Mouse (Mus musculus) heart, postnatal 0 days (tissue): ENCODE measurements around the gene Filip1l.

ENCODE experiments used
- CTCF ChIP-seq: IDR thresholded peaks from 2 replicates; pipeline ENCODE4 v1.5.1; 2016; ENCODE audit warnings: antibody characterized with exemption, control low read depth, low read depth
- EP300 ChIP-seq: IDR thresholded peaks from 2 replicates; pipeline ENCODE4 v1.6.1; 2016; ENCODE audit warnings: antibody characterized with exemption, low read depth

- TF ChIP-seq CTCF (no peak), EP300 (no peak)
Observed at GRCm38 (mm10) chr16:57440706-57441437, 88.0 kb downstream of the Filip1l start.
